Mouse (Mus musculus) heart, embryonic 10.5 days (tissue): ENCODE measurements around the gene Zbtb46. TPM values are rescaled to one million over a fixed set of nuclear protein-coding genes. Genes with fewer than 3 reads are reported as not detected.
A peak's percentile ranks its signal among the peaks of the same experiment; 100 is the strongest.

Experiments used
- DNase-seq: peaks from one replicate; pipeline ENCODE4 v3.0.0-alpha.2; 2017; ENCODE audit warnings: low spot score
- H3K27ac ChIP-seq: fragments of 300-500 bp; sonication (generic); 2 replicates; pipeline ENCODE4 v1.5.1; 2016; ENCODE audit warnings: mild to moderate bottlenecking
- H3K27me3 ChIP-seq: fragments of 300-500 bp; sonication (generic); 2 replicates; pipeline ENCODE4 v1.6.1; 2016; ENCODE audit warnings: mild to moderate bottlenecking; ENCODE audit not compliant: poor library complexity, insufficient read depth, severe bottlenecking
- H3K36me3 ChIP-seq: fragments of 300-500 bp; sonication (generic); 2 replicates; pipeline ENCODE4 v1.6.1; 2016; ENCODE audit warnings: mild to moderate bottlenecking, moderate library complexity
- H3K4me1 ChIP-seq: fragments of 300-500 bp; sonication (generic); 2 replicates; pipeline ENCODE4 v1.6.1; 2016; ENCODE audit warnings: mild to moderate bottlenecking
- H3K4me3 ChIP-seq: fragments of 300-500 bp; sonication (generic); 2 replicates; pipeline ENCODE4 v1.5.1; 2016; ENCODE audit warnings: mild to moderate bottlenecking, moderate library complexity
- H3K9me3 ChIP-seq: fragments of 300-500 bp; sonication (generic); 2 replicates; pipeline ENCODE4 v1.6.1; 2016; ENCODE audit warnings: mild to moderate bottlenecking, moderate library complexity
- WGBS: fragments of 180-500 bp; shearing (Covaris S2); methylation state at CpG from one replicate; pipeline ENCODE4 v1.1.7; 2016; 5-methylcytosine and 5-hydroxymethylcytosine counted together
- polyA plus RNA-seq: library from polyadenylated mRNA; unstranded; fragments of >200 nt; fragmentation: Nextera tagmentation; extraction: Ambion mirVana; gene quantifications from 2 replicates; pipeline ENCODE4 v1.2.1, GENCODE M21; 2016

Zbtb46 gene
- polyA plus RNA-seq, 1 experiment from 2014 or later, result 16.5 TPM

- Histone ChIP-seq H3K4me3 (peak overlapping the region; percentile 95), H3K4me1 (peaks cover 43% of the 10 kb centered on the region), H3K36me3 (no peaks in the 10 kb centered on the region), H3K9me3 (no peaks in the 10 kb centered on the region), H3K27me3 (no peaks in the 10 kb centered on the region), H3K27ac (peak overlapping the region; percentile 94)
- DNase-seq, result peak; percentile 93
- WGBS, result under 1% methylated on average over 71 of the region's 71 CpGs
Measured at GRCm38 (mm10) chr2:181459673-181460621, 721 bp upstream of the Zbtb46 start.

DNA sequence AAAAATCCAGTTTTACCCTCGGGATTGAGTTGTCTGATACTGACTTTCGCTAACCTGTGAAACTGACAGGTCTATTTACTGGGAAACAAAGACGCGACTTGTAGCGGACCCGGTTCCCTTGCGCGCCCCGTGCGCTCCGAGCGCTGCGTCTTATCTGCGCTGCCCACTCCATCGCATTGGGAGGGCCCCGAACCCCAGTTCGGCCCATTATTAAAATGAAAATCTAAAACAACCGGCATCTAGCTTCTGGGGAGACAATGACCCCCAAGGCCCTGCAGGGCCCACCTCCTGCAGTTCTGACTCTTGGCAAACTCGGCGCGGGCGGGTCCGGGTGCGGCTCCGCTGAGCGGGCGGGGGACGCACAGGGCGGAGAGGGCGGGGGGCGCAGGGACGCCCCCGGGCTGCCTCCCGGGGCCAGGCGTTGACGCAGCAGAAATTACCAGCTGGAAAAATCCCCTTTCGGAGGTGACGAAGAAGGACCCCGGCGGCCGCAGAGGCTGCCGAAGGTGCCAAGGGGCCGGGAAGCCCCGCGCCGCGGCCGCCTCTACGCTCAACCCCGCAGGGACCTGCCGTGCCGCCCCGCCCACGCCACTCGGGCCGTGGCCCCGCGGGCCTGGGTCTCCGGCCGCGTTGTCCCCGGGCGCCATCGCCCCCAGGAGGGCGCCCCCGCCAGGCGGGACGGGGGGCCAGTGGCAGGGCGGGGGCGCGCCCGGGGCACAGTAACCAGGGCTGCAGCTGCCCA is 644 bp downstream of the Zbtb46 start:
- Histone ChIP-seq H3K27me3 (no peaks in the 10 kb centered on the region), H3K36me3 (no peaks in the 10 kb centered on the region), H3K9me3 (no peaks in the 10 kb centered on the region), H3K4me1 (peaks cover 42% of the 10 kb centered on the region), H3K27ac (peak overlapping the region; percentile 94), H3K4me3 (peak overlapping the region; percentile 95)
- no peak for DNase-seq
- WGBS, result 1% methylated on average over 64 of the region's 72 CpGs

DNA sequence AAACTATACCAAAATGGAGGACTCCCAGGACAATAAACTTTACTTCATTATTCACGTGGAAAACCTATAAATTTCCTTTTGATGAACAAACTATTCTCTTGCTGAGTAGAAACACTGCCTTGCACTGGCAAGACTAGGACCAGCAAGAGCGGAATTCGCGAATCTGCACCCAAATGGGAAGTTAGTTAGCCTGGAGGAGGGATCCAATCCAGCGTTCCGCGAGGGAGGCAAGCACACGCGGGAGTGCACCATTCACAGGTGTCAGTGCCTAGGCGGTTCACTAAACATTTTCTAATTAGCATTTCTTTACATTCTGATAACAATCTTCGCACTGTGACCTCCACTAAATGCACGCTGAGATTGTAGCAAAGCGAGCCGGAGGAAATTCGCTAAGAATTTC is 1.4 kb downstream of the Zbtb46 start:
- Histone ChIP-seq H3K4me1 (peaks cover 34% of the 10 kb centered on the region), H3K36me3 (no peaks in the 10 kb centered on the region), H3K9me3 (no peaks in the 10 kb centered on the region), H3K4me3 (peak overlapping the region; percentile 95), H3K27ac (no peak overlapping the region), H3K27me3 (no peaks in the 10 kb centered on the region)
- DNase-seq, result no peak
- 4% methylated on average over 15 of the region's 15 CpGs for WGBS

DNA sequence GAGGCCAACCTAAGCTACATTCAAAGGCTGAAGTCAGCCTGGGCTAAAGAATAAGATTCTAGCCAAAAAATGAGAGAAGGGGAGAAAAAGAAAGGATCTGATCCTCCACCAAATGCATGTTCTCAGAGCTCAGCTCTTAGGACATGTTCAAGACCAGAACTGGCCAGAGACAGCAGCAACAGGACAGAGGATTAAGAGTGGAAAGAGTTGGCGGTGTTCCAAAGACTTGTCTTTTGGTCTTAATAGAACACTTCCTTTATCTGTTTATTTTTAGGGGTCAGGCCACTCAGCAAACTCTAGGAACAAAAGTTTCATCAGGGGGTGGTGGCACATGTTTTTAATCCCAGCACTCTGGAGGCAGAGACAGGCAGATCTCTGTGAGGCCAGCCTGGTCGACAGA is 3.3 kb downstream of the Zbtb46 start:
- H3K27ac ChIP-seq, result no peak overlapping the region
- no peak overlapping the region for H3K4me3 ChIP-seq
- WGBS, result 63% methylated on average over 2 of the region's 2 CpGs
- no peak for DNase-seq
- no peaks in the 10 kb centered on the region for H3K27me3 ChIP-seq
- peaks cover 22% of the 10 kb centered on the region for H3K4me1 ChIP-seq
- H3K36me3 ChIP-seq, result no peaks in the 10 kb centered on the region
- H3K9me3 ChIP-seq, result no peaks in the 10 kb centered on the region

GRCm38 (mm10) chr2:181453274-181453673 is 6.0 kb downstream of the Zbtb46 start:
- DNase-seq, result no peak
- H3K4me3 ChIP-seq, result no peak overlapping the region
- H3K4me1 ChIP-seq, result peaks cover 10% of the 10 kb centered on the region
- H3K27ac ChIP-seq, result no peak overlapping the region
- H3K36me3 ChIP-seq, result no peaks in the 10 kb centered on the region
- WGBS, result 25% methylated on average over 1 of the region's 1 CpGs
- no peaks in the 10 kb centered on the region for H3K9me3 ChIP-seq
- no peaks in the 10 kb centered on the region for H3K27me3 ChIP-seq

GRCm38 (mm10) chr2:181452181-181452580 is 7.0 kb downstream of the Zbtb46 start:
- H3K4me3 ChIP-seq, result no peak overlapping the region
- 82% methylated on average over 4 of the region's 4 CpGs for WGBS

DNA sequence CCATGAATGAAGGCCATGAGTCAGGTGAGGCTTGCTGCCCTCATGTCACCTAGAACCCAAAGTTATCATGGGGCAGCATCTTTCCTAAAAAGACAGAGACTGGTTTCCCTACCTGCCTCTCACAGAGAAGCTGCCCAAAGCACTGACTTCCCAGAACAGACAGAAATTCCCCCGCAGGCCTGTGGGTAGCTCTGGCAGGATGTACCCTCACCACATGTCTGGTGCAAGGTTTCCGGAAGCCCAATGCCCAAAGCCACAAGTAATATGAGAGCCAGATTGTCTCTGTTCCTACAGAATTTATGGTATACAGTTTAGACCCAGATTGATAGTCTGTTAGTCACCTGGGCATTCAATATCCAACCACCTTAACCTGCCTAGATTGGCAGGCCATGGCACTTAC is 16.2 kb downstream of the Zbtb46 start:
- Histone ChIP-seq H3K9me3 (no peaks in the 10 kb centered on the region), H3K4me3 (no peak overlapping the region), H3K27ac (no peak overlapping the region), H3K36me3 (no peaks in the 10 kb centered on the region), H3K27me3 (no peaks in the 10 kb centered on the region), H3K4me1 (no peaks in the 10 kb centered on the region)
- DNase-seq, result no peak
- 91% methylated on average over 2 of the region's 2 CpGs for WGBS

More at GRCm38 (mm10) chr2:181452181-181452580, 7.0 kb downstream of the Zbtb46 start:
- no peak for DNase-seq
- Histone ChIP-seq H3K4me1 (peaks cover 10% of the 10 kb centered on the region), H3K27me3 (no peaks in the 10 kb centered on the region), H3K27ac (no peak overlapping the region), H3K36me3 (no peaks in the 10 kb centered on the region), H3K9me3 (no peaks in the 10 kb centered on the region)

DNA sequence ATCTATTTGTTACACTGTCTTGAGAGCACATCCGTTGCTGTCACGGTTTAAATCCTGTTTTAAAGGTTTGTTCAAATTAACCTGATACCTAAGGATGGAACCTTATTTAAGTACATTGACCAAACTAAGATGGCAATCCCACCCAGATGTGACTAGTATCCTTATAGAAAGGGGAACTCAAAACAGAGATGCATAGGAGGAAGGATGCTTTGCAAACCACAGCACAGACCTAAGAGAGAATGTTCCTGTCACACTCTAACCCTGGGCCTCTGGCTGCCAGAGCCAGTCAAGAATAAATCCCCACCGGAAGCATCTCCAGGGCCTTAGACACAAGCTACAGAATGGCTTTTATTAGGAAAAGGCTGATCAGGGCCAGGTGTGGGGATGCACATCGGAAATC is 21.1 kb downstream of the Zbtb46 start:
- Histone ChIP-seq H3K27me3 (no peaks in the 10 kb centered on the region), H3K9me3 (no peaks in the 10 kb centered on the region), H3K4me3 (no peak overlapping the region), H3K36me3 (no peaks in the 10 kb centered on the region), H3K4me1 (peaks cover 21% of the 10 kb centered on the region), H3K27ac (no peak overlapping the region)
- DNase-seq, result no peak
- 83% methylated on average over 4 of the region's 4 CpGs for WGBS

GRCm38 (mm10) chr2:181436246-181436645 is 23.0 kb downstream of the Zbtb46 start:
- Histone ChIP-seq H3K27me3 (no peaks in the 10 kb centered on the region), H3K27ac (no peak overlapping the region), H3K4me1 (peaks cover 21% of the 10 kb centered on the region), H3K36me3 (no peaks in the 10 kb centered on the region), H3K9me3 (no peaks in the 10 kb centered on the region), H3K4me3 (no peak overlapping the region)
- 81% methylated on average over 2 of the region's 2 CpGs for WGBS
- no peak for DNase-seq

- Histone ChIP-seq H3K4me3 (no peak overlapping the region), H3K27ac (no peak overlapping the region), H3K27me3 (no peaks in the 10 kb centered on the region), H3K36me3 (peaks cover 21% of the 10 kb centered on the region), H3K9me3 (no peaks in the 10 kb centered on the region), H3K4me1 (peaks cover 74% of the 10 kb centered on the region)
- WGBS, result 64% methylated on average over 9 of the region's 9 CpGs
- DNase-seq, result no peak
Measured at GRCm38 (mm10) chr2:181423834-181424233, 35.4 kb downstream of the Zbtb46 start.

- 29% methylated on average over 4 of the region's 4 CpGs for WGBS
- DNase-seq, result peak; percentile 79
- Histone ChIP-seq H3K27ac (peak overlapping the region; percentile 37; the same call in 1 of the 2 replicates), H3K36me3 (peaks cover 19% of the 10 kb centered on the region), H3K4me1 (peaks cover 80% of the 10 kb centered on the region), H3K27me3 (no peaks in the 10 kb centered on the region), H3K9me3 (no peaks in the 10 kb centered on the region), H3K4me3 (peak overlapping the region; percentile 12; the same call in 1 of the 2 replicates)
Measured at GRCm38 (mm10) chr2:181420903-181421638, 38.2 kb downstream of the Zbtb46 start.

DNA sequence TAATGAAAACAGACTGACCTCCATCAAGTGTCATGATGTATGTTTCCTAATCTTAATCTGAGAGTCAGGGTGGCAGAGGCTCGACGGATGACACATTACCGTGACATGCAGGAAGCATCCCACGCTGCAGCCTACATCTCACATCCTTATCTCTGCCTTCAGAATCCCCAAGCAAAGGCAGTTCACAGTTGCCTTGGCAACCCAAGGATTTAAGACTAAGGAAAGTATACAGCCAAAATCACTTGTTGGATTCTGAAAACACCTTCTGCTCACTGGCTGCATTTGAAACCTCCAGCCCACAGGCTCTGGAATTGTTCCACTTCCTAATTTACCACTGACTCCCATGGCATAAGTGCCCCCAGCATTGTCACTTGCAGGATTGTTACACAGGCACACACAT is 38.8 kb downstream of the Zbtb46 start:
- 17% methylated on average over 4 of the region's 4 CpGs for WGBS
- peaks cover 77% of the 10 kb centered on the region for H3K4me1 ChIP-seq

More for the DNA sequence above, 38.8 kb downstream of the Zbtb46 start:
- H3K9me3 ChIP-seq, result no peaks in the 10 kb centered on the region
- H3K27ac ChIP-seq, result peak overlapping the region; percentile 37; the same call in 1 of the 2 replicates
- peaks cover 19% of the 10 kb centered on the region for H3K36me3 ChIP-seq
- no peak for DNase-seq
- H3K27me3 ChIP-seq, result no peaks in the 10 kb centered on the region
- peak overlapping the region; percentile 12; the same call in 1 of the 2 replicates for H3K4me3 ChIP-seq
